Mouse (Mus musculus) G1E (cell line): ENCODE data around the gene Prkcg. TPM values are rescaled to one million over a fixed set of nuclear protein-coding genes. Genes with fewer than 3 reads are reported as not detected.

Experiments used
- ATAC-seq: 2 replicates; pipeline ENCODE4 v1.8.0; 2016; ENCODE audit warnings: mild to moderate bottlenecking; ENCODE audit not compliant: insufficient number of reproducible peaks, poor library complexity, low FRiP score, severe bottlenecking; ENCODE audit errors: extremely low read depth
- DNase-seq: peaks from one replicate; pipeline ENCODE4 v3.0.0; 2012; ENCODE audit warnings: low spot score
- H3K27me3 ChIP-seq: 2 replicates; pipeline ENCODE4 v1.6.1; 2012; ENCODE audit warnings: mild to moderate bottlenecking, low read length, inconsistent platforms; ENCODE audit not compliant: insufficient read depth
- H3K36me3 ChIP-seq: replicated peaks from 2 replicates; pipeline ENCODE3; 2012; ENCODE audit warnings: mild to moderate bottlenecking, inconsistent platforms
- H3K4me1 ChIP-seq: 2 replicates; pipeline ENCODE4 v1.6.1; 2012; ENCODE audit warnings: low read depth, low read length, inconsistent platforms, mixed read lengths; ENCODE audit not compliant: insufficient read depth
- H3K4me3 ChIP-seq: 2 replicates; pipeline ENCODE4 v1.5.1; 2012; ENCODE audit warnings: low read depth, mild to moderate bottlenecking, inconsistent platforms, low read length, moderate library complexity, mixed read lengths
- H3K9me3 ChIP-seq: replicated peaks from 2 replicates; pipeline ENCODE4 v1.6.1; 2012; ENCODE audit warnings: inconsistent platforms
- CTCF ChIP-seq: IDR thresholded peaks from 2 replicates; pipeline ENCODE4 v1.5.1; 2012; ENCODE audit warnings: low read depth, low read length, inconsistent platforms, mixed read lengths
- GATA1 ChIP-seq: IDR thresholded peaks from 2 replicates; pipeline ENCODE4 v1.6.1; 2012; ENCODE audit warnings: borderline replicate concordance, low read length, inconsistent platforms, mixed read lengths
- GATA2 ChIP-seq: IDR thresholded peaks from 2 replicates; pipeline ENCODE4 v1.6.1; 2012; ENCODE audit warnings: low read depth, low read length, inconsistent platforms, borderline replicate concordance
- POLR2AphosphoS5 ChIP-seq: IDR thresholded peaks from 2 replicates; pipeline ENCODE4 v1.6.1; 2012; ENCODE audit warnings: low read depth, low read length, inconsistent platforms; ENCODE audit not compliant: insufficient replicate concordance
- TAL1 ChIP-seq: conservative IDR thresholded peaks from 2 replicates; pipeline ENCODE4 v1.6.1; 2012; ENCODE audit warnings: low read depth, low read length, inconsistent platforms, mixed read lengths
- polyA plus RNA-seq: library from polyadenylated mRNA; stranded (reverse); fragments of >175 nt; gene quantifications from 2 replicates; pipeline ENCODE4 v1.2.3, GENCODE M21; 2012
- total RNA-seq, 2 experiments: library from RNA; stranded (forward) in 1 of 2; stranded (reverse) in 1 of 2; fragments of 200-1000 nt in 1 of 2; fragments of >200 nt in 1 of 2; fragmentation: Nextera tagmentation in 1 of 2; gene quantifications; 2 replicates each; pipeline ENCODE4 v1.2.3; 2014 to 2017

Gene Prkcg
- not detected in 2 replicates for total RNA-seq (2014; fragmentation: Nextera tagmentation)
- total RNA-seq (2017): 0.33 TPM in 1 of 2 replicates, not detected in the other
- polyA plus RNA-seq: not detected in 2 replicates

GRCm38 (mm10) chr7:3288976-3289970, at the start of gene Prkcg, which contains the start of gene Myadm:
Gene Prkcg, plus strand, starts transcription at chr7:3289179.
Gene Myadm, plus strand, starts transcription at chr7:3289080.
- no peaks in the 10 kb centered on the region for H3K9me3 ChIP-seq
- H3K4me3 ChIP-seq: no peak within 1 kb of the TSS; the same call in 1 of the 2 replicates
- no peaks in the 10 kb centered on the region for H3K36me3 ChIP-seq
- peaks cover 8% of the 10 kb centered on the region for H3K27me3 ChIP-seq
- TF ChIP-seq GATA2 (no peak), GATA1 (no peak), TAL1 (no peak), POLR2AphosphoS5 (no peak), CTCF (no peak)
- ATAC-seq (no peak), DNase-seq (no peak)
- H3K4me1 ChIP-seq: no peaks in the 10 kb centered on the region

GRCm38 (mm10) chr7:3239193-3239592, 49.8 kb upstream of the Prkcg start:
- ATAC-seq (no peak), DNase-seq (no peak)
- Histone ChIP-seq H3K4me1 (no peaks in the 10 kb centered on the region), H3K4me3 (no peak overlapping the region), H3K36me3 (no peaks in the 10 kb centered on the region), H3K27me3 (no peaks in the 10 kb centered on the region), H3K9me3 (no peaks in the 10 kb centered on the region)
- TF ChIP-seq TAL1 (no peak), CTCF (no peak)

- H3K9me3 ChIP-seq: peaks cover 6% of the 10 kb centered on the region
- TF ChIP-seq TAL1: no peak
- no peak for TF ChIP-seq GATA1
- no peak for TF ChIP-seq CTCF
- TF ChIP-seq POLR2AphosphoS5: no peak
- TF ChIP-seq GATA2: no peak
Measured at GRCm38 (mm10) chr7:3260701-3261100, 28.3 kb upstream of the Prkcg start.

GRCm38 (mm10) chr7:3261446-3261845, 27.5 kb upstream of the Prkcg start:
- TF ChIP-seq GATA1 (no peak), CTCF (no peak), GATA2 (no peak), POLR2AphosphoS5 (no peak), TAL1 (no peak)
- DNase-seq (no peak), ATAC-seq (no peak)
- Histone ChIP-seq H3K4me3 (no peak overlapping the region), H3K27me3 (no peaks in the 10 kb centered on the region; the same call in 1 of the 2 replicates), H3K36me3 (no peaks in the 10 kb centered on the region), H3K9me3 (peaks cover 6% of the 10 kb centered on the region), H3K4me1 (no peaks in the 10 kb centered on the region)

More at GRCm38 (mm10) chr7:3260701-3261100, 28.3 kb upstream of the Prkcg start:
- H3K36me3 ChIP-seq: no peaks in the 10 kb centered on the region
- H3K4me3 ChIP-seq: no peak overlapping the region
- DNase-seq (no peak), ATAC-seq (no peak)
- no peaks in the 10 kb centered on the region; the same call in 1 of the 2 replicates for H3K27me3 ChIP-seq
- H3K4me1 ChIP-seq: no peaks in the 10 kb centered on the region

- Histone ChIP-seq H3K9me3 (peaks cover 6% of the 10 kb centered on the region), H3K4me3 (no peak overlapping the region), H3K27me3 (no peaks in the 10 kb centered on the region; the same call in 1 of the 2 replicates), H3K36me3 (no peaks in the 10 kb centered on the region), H3K4me1 (no peaks in the 10 kb centered on the region)
- DNase-seq (no peak), ATAC-seq (no peak)
- TF ChIP-seq CTCF (peak; percentile 54), GATA1 (no peak)
Measured at GRCm38 (mm10) chr7:3262789-3263188, 26.2 kb upstream of the Prkcg start.

GRCm38 (mm10) chr7:3264390-3265022, 24.5 kb upstream of the Prkcg start:
- no peaks in the 10 kb centered on the region; the same call in 1 of the 2 replicates for H3K27me3 ChIP-seq
- DNase-seq: no peak
- TF ChIP-seq TAL1 (no peak), CTCF (no peak), POLR2AphosphoS5 (no peak), GATA2 (no peak), GATA1 (no peak)

More at GRCm38 (mm10) chr7:3264390-3265022, 24.5 kb upstream of the Prkcg start:
- H3K9me3 ChIP-seq: peaks cover 6% of the 10 kb centered on the region
- no peaks in the 10 kb centered on the region for H3K36me3 ChIP-seq
- no peaks in the 10 kb centered on the region for H3K4me1 ChIP-seq
- ATAC-seq: no peak
- no peak overlapping the region for H3K4me3 ChIP-seq
